Mouse (Mus musculus) liver, embryonic 11.5 days (tissue): ENCODE results near the gene Tspan12. TPM values are rescaled to one million over a fixed set of nuclear protein-coding genes. Genes with fewer than 3 reads are reported as not detected.

ENCODE experiments used
- ATAC-seq: fragments of 200-750 bp; cut with Nextera tagmentation; replicated peaks from 2 replicates; pipeline ENCODE4 v1.8.0; 2017; ENCODE audit warnings: moderate number of reproducible peaks, mild to moderate bottlenecking, moderate TSS enrichment, moderate library complexity; ENCODE audit not compliant: low FRiP score
- DNase-seq: peaks from one replicate; pipeline ENCODE4 v3.0.0-alpha.2; 2017; ENCODE audit warnings: low spot score
- H3K27ac ChIP-seq: fragments of 300-500 bp; sonication (generic); 2 replicates; pipeline ENCODE4 v1.5.1; 2014; ENCODE audit warnings: mild to moderate bottlenecking, low read depth, low read length, control low read depth
- H3K27me3 ChIP-seq: fragments of 300-500 bp; sonication (generic); replicated peaks from 2 replicates; pipeline ENCODE4 v1.6.1; 2014; ENCODE audit warnings: low read length, mixed read lengths; ENCODE audit not compliant: control insufficient read depth, insufficient read depth
- H3K36me3 ChIP-seq: fragments of 300-500 bp; sonication (generic); 2 replicates; pipeline ENCODE4 v1.6.1; 2014; ENCODE audit warnings: mild to moderate bottlenecking, low read length, moderate library complexity, mixed read lengths; ENCODE audit not compliant: control insufficient read depth, insufficient read depth
- H3K4me1 ChIP-seq: fragments of 300-500 bp; sonication (generic); replicated peaks from 2 replicates; pipeline ENCODE4 v1.6.1; 2014; ENCODE audit warnings: low read length, mixed read lengths; ENCODE audit not compliant: control insufficient read depth, insufficient read depth
- H3K4me2 ChIP-seq: fragments of 300-500 bp; sonication (generic); 2 replicates; pipeline ENCODE4 v1.6.1; 2014; ENCODE audit warnings: mild to moderate bottlenecking, control low read depth, moderate library complexity
- H3K4me3 ChIP-seq: fragments of 300-500 bp; sonication (generic); 2 replicates; pipeline ENCODE4 v1.5.1; 2014; ENCODE audit warnings: low read depth, low read length, control low read depth
- H3K9ac ChIP-seq: fragments of 300-500 bp; sonication (generic); 2 replicates; pipeline ENCODE4 v1.6.1; 2014; ENCODE audit warnings: low read depth, low read length, control low read depth
- H3K9me3 ChIP-seq: fragments of 300-500 bp; sonication (generic); 2 replicates; pipeline ENCODE4 v1.6.1; 2016; ENCODE audit warnings: low read length, inconsistent platforms, mixed read lengths; ENCODE audit not compliant: control insufficient read depth
- WGBS: fragments of 180-500 bp; shearing (Covaris S2); extraction: QIAGEN DNeasy Blood & Tissue Kit; methylation state at CpG from one replicate; pipeline ENCODE4 v1.1.7; 2014; 5-methylcytosine and 5-hydroxymethylcytosine counted together
- polyA plus RNA-seq: library from polyadenylated mRNA; unstranded; fragments of >200 nt; fragmentation: Nextera tagmentation; extraction: Ambion mirVana; gene quantifications from 2 replicates; pipeline ENCODE4 v1.2.1, GENCODE M21; 2014

Gene Tspan12
- polyA plus RNA-seq, 1 experiment from 2014 or later = 47.9 TPM

DNA sequence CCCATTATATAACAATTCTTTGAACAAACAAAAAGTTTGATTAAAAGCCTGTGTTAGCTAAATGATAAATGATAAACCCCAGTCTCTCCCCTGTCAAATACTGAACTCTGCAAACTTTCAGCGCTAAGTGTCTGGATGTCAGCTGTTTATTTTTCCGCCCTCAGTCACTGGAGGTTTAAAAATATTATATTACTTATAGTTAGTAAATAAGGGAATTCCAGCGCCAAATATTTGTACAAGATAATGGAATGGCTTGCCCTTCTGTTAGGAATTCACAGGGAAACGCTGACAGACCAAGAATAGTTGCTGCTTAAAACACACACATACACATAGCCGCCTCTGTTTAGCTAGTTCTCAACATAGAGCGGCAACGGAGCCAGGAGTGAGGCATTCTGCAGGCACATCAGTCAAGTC is 29.6 kb downstream of the Tspan12 start:
- Histone ChIP-seq H3K9ac (no peak overlapping the region), H3K9me3 (no peaks in the 10 kb centered on the region), H3K36me3 (no peaks in the 10 kb centered on the region), H3K27me3 (no peaks in the 10 kb centered on the region), H3K4me2 (no peak overlapping the region), H3K4me1 (0 out of 2 replicates have a peak, but pooled peaks cover 3% of the 10 kb centered on the region), H3K4me3 (no peak overlapping the region), H3K27ac (no peak overlapping the region)
- no peak for DNase-seq
- ATAC-seq = no peak
- 58% methylated on average over 7 of the region's 7 CpGs for WGBS

DNA sequence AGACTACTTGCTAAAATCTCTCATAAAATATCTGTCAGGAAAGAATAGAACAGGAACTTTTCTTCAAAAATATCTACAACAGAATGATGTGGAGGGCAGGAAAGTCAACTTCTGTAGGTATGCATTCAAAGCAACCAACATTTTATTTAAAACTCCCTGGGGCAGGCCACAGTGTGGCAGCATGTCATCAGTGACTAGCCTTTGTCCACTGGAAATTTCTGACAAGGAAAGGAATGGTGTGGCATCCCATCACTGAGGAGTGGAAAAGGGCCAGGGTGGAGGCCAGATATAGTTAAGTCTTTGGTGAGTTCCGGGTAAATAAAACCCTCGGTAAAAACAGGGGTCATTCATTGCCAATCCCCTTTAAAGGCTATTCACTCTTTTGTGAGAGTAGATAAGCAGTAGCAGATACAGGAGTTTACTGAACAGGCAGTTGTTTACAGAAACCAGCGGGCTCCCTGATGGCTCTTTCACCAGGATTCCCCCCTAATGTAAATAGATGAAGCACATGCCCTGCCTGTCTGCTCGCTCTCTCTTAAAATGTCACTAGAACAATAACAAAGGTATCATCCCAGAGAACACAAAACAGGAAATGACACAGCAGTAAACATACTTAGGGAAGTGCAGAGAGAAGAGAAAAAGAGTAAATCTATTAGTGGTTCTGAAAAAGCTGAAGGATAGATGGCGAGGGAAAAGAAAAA is 34.1 kb downstream of the Tspan12 start:
- DNase-seq (no peak), ATAC-seq (peak; percentile 53; the same call in 1 of the 2 replicates)
- Histone ChIP-seq H3K4me2 (no peak overlapping the region), H3K36me3 (0 out of 2 replicates have a peak, but pooled peaks cover 2% of the 10 kb centered on the region), H3K9me3 (no peaks in the 10 kb centered on the region), H3K4me1 (no peaks in the 10 kb centered on the region), H3K4me3 (no peak overlapping the region), H3K27me3 (no peaks in the 10 kb centered on the region), H3K27ac (no peak overlapping the region), H3K9ac (no peak overlapping the region)
- 50% methylated on average over 5 of the region's 5 CpGs for WGBS

- H3K9ac ChIP-seq = no peak overlapping the region
- no peaks in the 10 kb centered on the region for H3K9me3 ChIP-seq
- no peaks in the 10 kb centered on the region for H3K4me1 ChIP-seq
- no peak overlapping the region for H3K4me3 ChIP-seq
- H3K27me3 ChIP-seq = no peaks in the 10 kb centered on the region
- H3K27ac ChIP-seq = no peak overlapping the region
- H3K36me3 ChIP-seq = peaks cover 2% of the 10 kb centered on the region; the same call in 1 of the 2 replicates
- 87% methylated on average over 7 of the region's 7 CpGs for WGBS
- DNase-seq (no peak), ATAC-seq (no peak)
- no peak overlapping the region for H3K4me2 ChIP-seq
These were observed 46.3 kb downstream of the Tspan12 start for GRCm38 (mm10) chr6:21806005-21806404.

DNA sequence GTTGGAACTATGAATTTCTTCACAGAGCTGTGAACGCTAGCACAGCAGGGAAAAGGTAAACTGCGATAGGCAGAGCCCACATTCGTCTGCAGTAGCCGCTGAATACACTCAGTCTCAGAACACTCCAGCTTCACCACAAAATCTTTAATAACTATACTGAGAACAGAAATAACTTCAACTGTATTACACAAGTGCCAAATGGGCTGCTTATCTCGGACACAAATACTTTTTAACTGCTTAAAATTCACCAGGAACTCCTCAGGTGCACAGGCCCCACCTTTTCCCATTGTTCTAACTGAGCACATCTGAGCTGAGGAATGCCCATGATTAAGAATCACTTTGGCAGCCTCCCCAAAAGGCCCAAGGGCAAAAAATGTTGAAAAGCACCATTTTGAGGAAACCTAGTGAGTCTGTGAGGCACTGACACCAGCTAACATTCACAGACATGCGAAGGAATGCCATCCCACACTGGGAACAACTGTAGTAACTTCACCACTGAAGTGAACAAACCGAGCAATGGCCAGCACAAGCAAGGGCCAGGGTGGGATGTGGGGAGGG is 47.2 kb downstream of the Tspan12 start:
- Histone ChIP-seq H3K9ac (no peak overlapping the region; the same call in 1 of the 2 replicates), H3K4me1 (no peaks in the 10 kb centered on the region), H3K4me2 (no peak overlapping the region), H3K36me3 (peaks cover 2% of the 10 kb centered on the region; the same call in 1 of the 2 replicates), H3K27ac (no peak overlapping the region), H3K4me3 (no peak overlapping the region), H3K27me3 (no peaks in the 10 kb centered on the region), H3K9me3 (no peaks in the 10 kb centered on the region)
- ATAC-seq = no peak
- DNase-seq = no peak
- 83% methylated on average over 7 of the region's 7 CpGs for whole genome bisulfite sequencing

DNA sequence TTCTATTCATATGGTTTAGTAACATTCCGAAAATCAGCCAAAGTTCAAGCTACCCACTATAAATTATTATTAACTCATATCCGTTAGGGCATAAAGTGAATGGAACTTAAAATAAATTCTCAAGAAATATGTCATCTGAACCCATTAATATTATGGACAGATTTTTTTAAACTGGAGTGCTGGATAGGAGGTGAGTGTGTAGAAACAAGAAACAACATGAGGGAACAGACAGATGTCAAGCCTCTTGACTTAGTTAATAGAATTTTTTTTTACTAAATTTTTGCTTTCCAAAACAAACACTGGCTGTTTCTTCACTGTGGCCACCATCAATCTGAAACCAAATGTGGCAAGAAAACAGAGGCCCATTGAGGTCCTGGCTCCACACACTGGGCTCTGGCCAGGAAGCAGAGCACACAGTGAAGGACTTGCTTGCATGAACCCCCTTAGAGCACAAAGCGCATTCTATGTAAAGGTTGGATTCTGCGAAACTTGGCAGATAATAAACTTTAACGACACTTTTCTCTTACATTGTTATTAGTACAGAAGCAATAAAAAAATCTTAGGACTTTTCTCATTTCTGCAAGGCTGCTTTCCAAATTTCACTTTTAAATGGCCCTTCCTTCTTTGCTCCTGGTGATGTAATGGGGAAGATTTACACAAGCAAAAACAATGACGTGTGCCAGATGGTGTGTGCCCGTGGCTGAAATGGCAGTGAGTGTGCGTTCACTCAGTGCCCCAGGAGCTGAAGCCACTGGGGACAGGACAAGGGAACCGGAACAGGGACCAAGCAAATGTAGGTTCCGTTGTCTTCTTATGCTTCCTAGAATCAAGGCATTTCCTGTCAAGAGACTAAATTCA is 48.6 kb downstream of the Tspan12 start:
- peaks cover 2% of the 10 kb centered on the region; the same call in 1 of the 2 replicates for H3K36me3 ChIP-seq
- H3K27ac ChIP-seq = no peak overlapping the region
- ATAC-seq = no peak
- no peaks in the 10 kb centered on the region for H3K9me3 ChIP-seq
- H3K4me2 ChIP-seq = no peak overlapping the region
- WGBS = 90% methylated on average over 10 of the region's 10 CpGs
- no peaks in the 10 kb centered on the region for H3K4me1 ChIP-seq
- no peak overlapping the region for H3K9ac ChIP-seq
- no peaks in the 10 kb centered on the region for H3K27me3 ChIP-seq
- no peak overlapping the region for H3K4me3 ChIP-seq
- no peak for DNase-seq

DNA sequence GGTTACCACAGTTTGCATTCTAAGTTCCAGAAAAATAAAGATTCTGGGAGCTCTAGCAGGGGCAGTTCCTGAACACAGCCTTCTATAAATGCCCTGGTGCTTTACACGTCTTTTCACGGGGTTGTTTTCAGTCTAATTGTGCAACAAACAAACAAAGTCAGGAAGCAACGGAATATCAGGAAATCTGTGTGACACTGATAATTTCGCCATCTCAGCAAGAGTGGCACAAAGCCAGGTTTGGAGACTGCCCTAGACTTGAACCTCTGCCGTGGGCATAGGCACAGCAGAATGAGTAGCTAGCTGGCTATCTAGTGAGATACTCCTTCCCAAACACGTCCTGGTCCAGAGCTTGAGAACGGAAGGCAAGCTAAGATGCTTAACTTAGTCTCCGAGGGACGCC is 53.7 kb downstream of the Tspan12 start:
- no peak for DNase-seq

GRCm38 (mm10) chr6:21797087-21797486 is 55.2 kb downstream of the Tspan12 start:
- no peak overlapping the region for H3K9ac ChIP-seq
- no peak overlapping the region for H3K4me3 ChIP-seq
- ATAC-seq = no peak
- H3K4me1 ChIP-seq = no peaks in the 10 kb centered on the region
- H3K9me3 ChIP-seq = no peaks in the 10 kb centered on the region
- H3K27me3 ChIP-seq = no peaks in the 10 kb centered on the region
- H3K27ac ChIP-seq = no peak overlapping the region
- no peak overlapping the region for H3K4me2 ChIP-seq
- no peaks in the 10 kb centered on the region for H3K36me3 ChIP-seq
- 82% methylated on average over 4 of the region's 4 CpGs for WGBS
- no peak for DNase-seq

More for the DNA sequence above, 53.7 kb downstream of the Tspan12 start:
- Histone ChIP-seq H3K36me3 (no peaks in the 10 kb centered on the region), H3K4me2 (no peak overlapping the region), H3K27ac (no peak overlapping the region), H3K4me3 (no peak overlapping the region), H3K4me1 (no peaks in the 10 kb centered on the region), H3K9ac (no peak overlapping the region), H3K9me3 (no peaks in the 10 kb centered on the region), H3K27me3 (no peaks in the 10 kb centered on the region)
- ATAC-seq = no peak
- 75% methylated on average over 9 of the region's 9 CpGs for WGBS

DNA sequence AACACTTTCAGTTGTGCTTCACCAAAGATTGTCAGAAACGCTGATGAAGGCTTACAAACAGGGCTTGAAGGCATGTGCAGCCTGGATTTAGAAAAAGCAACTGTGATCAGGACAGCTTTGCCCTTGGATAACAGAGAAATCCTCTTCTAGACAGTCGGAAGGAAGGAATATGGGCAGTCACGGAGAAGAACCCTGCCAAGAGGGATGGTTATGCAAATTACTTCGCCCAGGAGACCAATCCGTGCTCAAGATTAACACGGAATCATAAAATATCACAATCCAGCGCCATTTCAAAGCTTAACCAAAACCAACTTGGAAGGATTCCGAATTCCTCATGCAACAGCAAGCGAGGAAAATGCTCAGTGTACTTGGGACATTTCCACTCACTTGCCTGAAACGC is 55.9 kb downstream of the Tspan12 start:
- H3K4me1 ChIP-seq = peaks cover 2% of the 10 kb centered on the region
- 89% methylated on average over 10 of the region's 10 CpGs for WGBS

More for the DNA sequence above, 55.9 kb downstream of the Tspan12 start:
- no peaks in the 10 kb centered on the region for H3K36me3 ChIP-seq
- no peak overlapping the region for H3K4me3 ChIP-seq
- no peaks in the 10 kb centered on the region for H3K9me3 ChIP-seq
- no peak overlapping the region for H3K27ac ChIP-seq
- no peak overlapping the region for H3K4me2 ChIP-seq
- H3K9ac ChIP-seq = no peak overlapping the region
- no peak for ATAC-seq
- no peaks in the 10 kb centered on the region for H3K27me3 ChIP-seq
- DNase-seq = no peak
